Mouse (Mus musculus) Patski (cell line): ENCODE measurements around the gene C1ra. TPM values are rescaled to one million over a fixed set of nuclear protein-coding genes. Genes with fewer than 3 reads are reported as not detected.
A peak's percentile ranks its signal among the peaks of the same experiment; 100 is the strongest.
"Not testable (repeated sequence)": the region's sequence is repeated elsewhere in the genome, so short reads cannot be mapped to it uniquely, and the experiment has no call there.

ENCODE experiments used
- ATAC-seq: fragments of 100-300 bp; one replicate; pipeline ENCODE4 v1.8.0; 2021
- CTCF ChIA-PET: fragments of 350-600 bp; sonication (Branson Sonifier 250); formaldehyde crosslinking; loops from one replicate; lab custom pipeline; 2022; ENCODE audit warnings: inconsistent platforms; lab: Charles Lee
- POLR2A ChIA-PET: fragments of 350-600 bp; sonication (Branson Sonifier 250); formaldehyde crosslinking; loops from one replicate; lab custom pipeline; 2022; ENCODE audit warnings: antibody characterized with exemption, inconsistent platforms; lab: Charles Lee
- DNase-seq: peaks from one replicate; pipeline ENCODE4 v3.0.0-alpha.2; 2011; ENCODE audit warnings: low read depth, low spot score
- H3K27me3 ChIP-seq: fragments of 371-371 bp; one replicate; pipeline ENCODE4 v1.5.1; 2021
- CTCF ChIP-seq: fragments of 100-300 bp; IDR thresholded peaks from one replicate; pipeline ENCODE4 v1.5.1; 2021
- in situ Hi-C: fragments of 300-500 bp; cut with MboI; formaldehyde crosslinking; loops from 3 replicates; pipeline ENCODE4 v1.11.1; 2018; ENCODE audit warnings: low pct_unique_long_range_greater_than_20kb, mixed read lengths
- polyA plus RNA-seq: library from polyadenylated mRNA; unstranded; gene quantifications from one replicate; pipeline ENCODE4 v1.2.3, GENCODE M21; 2021

The C1ra gene
- polyA plus RNA-seq, 1 experiment from 2014 or later, result 59.0 TPM

GRCm38 (mm10) chr6:124542284-124542683 is 30.1 kb downstream of the C1ra start, which contains the start of gene C1s1:
Gene C1s1, minus strand, starts transcription at chr6:124542359.
- H3K27me3 ChIP-seq, POLR2A ChIA-PET: not testable (repeated sequence)
- DNase-seq, result peak; percentile 25
- in situ Hi-C loops, result loop anchor here (10.0 to 25.0 kb wide), 3 partner anchors 67 to 605 kb away; no protein-coding TSS in a partner anchor
- CTCF ChIA-PET, result interaction anchor here (0.7 to 1.6 kb wide), 10 partner anchors 12 to 165 kb away, joined by 3 to 10 read pairs (median 4); partner anchors contain the start of gene C1rl
- peak; percentile 86 for TF ChIP-seq CTCF
- peak; percentile 79 for ATAC-seq

- H3K27me3 ChIP-seq, result no peaks in the 10 kb centered on the region
- in situ Hi-C loops, result loop anchor here (10.0 to 25.0 kb wide), 3 partner anchors 70 to 607 kb away; no protein-coding TSS in a partner anchor
- TF ChIP-seq CTCF, result peak; percentile 21
- DNase-seq (no peak), ATAC-seq (no peak)
- ChIA-PET POLR2A (no interaction called here), CTCF (interaction anchor here (1.2 kb wide), 1 partner anchor 52 kb away, joined by 5 read pairs; the partner anchor contains the start of gene C1rl)
These were observed 32.3 kb downstream of the C1ra start for GRCm38 (mm10) chr6:124544466-124544865.

- in situ Hi-C loops, result loop anchor here (10.0 to 25.0 kb wide), 3 partner anchors 71 to 608 kb away; no protein-coding TSS in a partner anchor
- TF ChIP-seq CTCF, result peak; percentile 57
- POLR2A ChIA-PET, result interaction anchor here (0.7 kb wide), 1 partner anchor 112 kb away, joined by 7 read pairs; no protein-coding TSS in a partner anchor
- no peaks in the 10 kb centered on the region for H3K27me3 ChIP-seq
- DNase-seq (no peak), ATAC-seq (no peak)
- CTCF ChIA-PET, result interaction anchor here (1.2 kb wide), 1 partner anchor 53 kb away, joined by 5 read pairs; the partner anchor contains the start of gene C1rl
These were observed 33.2 kb downstream of the C1ra start for GRCm38 (mm10) chr6:124545425-124545824.

- CTCF ChIA-PET, H3K27me3 ChIP-seq, ATAC-seq, POLR2A ChIA-PET, DNase-seq: not testable (repeated sequence)
- in situ Hi-C loops, result loop anchor here (10.0 to 25.0 kb wide), 3 partner anchors 73 to 611 kb away; no protein-coding TSS in a partner anchor
These were observed 35.8 kb downstream of the C1ra start for GRCm38 (mm10) chr6:124547979-124548378.

GRCm38 (mm10) chr6:124549023-124549550 is 36.9 kb downstream of the C1ra start:
- ChIA-PET POLR2A (no interaction called here), CTCF (no interaction called here)
- TF ChIP-seq CTCF, result no peak
- no peak for DNase-seq
- in situ Hi-C loops, result loop anchor here (10.0 to 25.0 kb wide), 3 partner anchors 74 to 612 kb away; no protein-coding TSS in a partner anchor
- H3K27me3 ChIP-seq, result peaks cover 9% of the 10 kb centered on the region
- ATAC-seq, result no peak

GRCm38 (mm10) chr6:124552766-124553165 is 40.6 kb downstream of the C1ra start:
- ATAC-seq, result no peak
- POLR2A ChIA-PET, result no interaction called here
- in situ Hi-C loops, result no loop called here
- TF ChIP-seq CTCF, result no peak
- CTCF ChIA-PET, result no interaction called here
- H3K27me3 ChIP-seq, result peaks cover 13% of the 10 kb centered on the region
- no peak for DNase-seq

GRCm38 (mm10) chr6:124555956-124556355 is 43.8 kb downstream of the C1ra start:
- DNase-seq, CTCF ChIA-PET, ATAC-seq, in situ Hi-C loops, POLR2A ChIA-PET: not testable (repeated sequence)
- H3K27me3 ChIP-seq, result peaks cover 13% of the 10 kb centered on the region

- ATAC-seq, CTCF ChIA-PET, DNase-seq, POLR2A ChIA-PET: not testable (repeated sequence)
- peaks cover 14% of the 10 kb centered on the region for H3K27me3 ChIP-seq
- in situ Hi-C loops, result loop anchor here (5.0 kb wide), 2 partner anchors 34 to 91 kb away; no protein-coding TSS in a partner anchor
These were observed 49.0 kb downstream of the C1ra start for GRCm38 (mm10) chr6:124561156-124561555.

- DNase-seq, POLR2A ChIA-PET, ATAC-seq, CTCF ChIA-PET: not testable (repeated sequence)
- H3K27me3 ChIP-seq, result peaks cover 17% of the 10 kb centered on the region
- in situ Hi-C loops, result loop anchor here (5.0 kb wide), 2 partner anchors 34 to 91 kb away; no protein-coding TSS in a partner anchor
These were observed 49.4 kb downstream of the C1ra start for GRCm38 (mm10) chr6:124561611-124562010.

GRCm38 (mm10) chr6:124570026-124570425 is 57.8 kb downstream of the C1ra start, which contains the start of gene C1rb:
Gene C1rb, plus strand, starts transcription at chr6:124570294.
- peak; percentile 97 for TF ChIP-seq CTCF
- in situ Hi-C loops, result no loop called here
- DNase-seq, result peak; percentile 6
- ChIA-PET POLR2A (interaction anchor here (0.6 to 1.1 kb wide), 2 partner anchors 58 to 692 kb away, joined by 3 read pairs; partner anchors contain the start of gene C1ra), CTCF (no interaction called here)
- ATAC-seq, result no peak
- H3K27me3 ChIP-seq, result peaks cover 14% of the 10 kb centered on the region

Other genes with a start within 250 kb of the C1ra start
- not detected for gene Cd163, start 207.7 kb upstream of the C1ra start, polyA plus RNA-seq
- 61.4 TPM for gene Pex5, start 97.3 kb upstream of the C1ra start, polyA plus RNA-seq
- gene Clstn3, start 47.6 kb upstream of the C1ra start, polyA plus RNA-seq, result 0.68 TPM
- 20.3 TPM for gene C1rl, start 19.3 kb upstream of the C1ra start, polyA plus RNA-seq
- 60.3 TPM for gene C1s1, start 30.0 kb downstream of the C1ra start, polyA plus RNA-seq
- 7.9 TPM for gene C1rb, start 57.9 kb downstream of the C1ra start, polyA plus RNA-seq
- gene C1s2, start 123.7 kb downstream of the C1ra start, polyA plus RNA-seq, result 6.1 TPM
- gene Lpcat3, start 150.6 kb downstream of the C1ra start, polyA plus RNA-seq, result 107 TPM
- 100 TPM for gene Emg1, start 199.8 kb downstream of the C1ra start, polyA plus RNA-seq
- 275 TPM for gene Phb2, start 199.9 kb downstream of the C1ra start, polyA plus RNA-seq
- gene Ptpn6, start 226.3 kb downstream of the C1ra start, polyA plus RNA-seq, result 1.5 TPM
- gene Grcc10, start 229.0 kb downstream of the C1ra start, polyA plus RNA-seq, result 270 TPM
- 0.82 TPM for gene Gm45234, start 243.6 kb downstream of the C1ra start, polyA plus RNA-seq
- 100.0 TPM for gene Atn1, start 244.1 kb downstream of the C1ra start, polyA plus RNA-seq